8 mouse cellular contexts compared by ENCODE assay signal in genomic region chr12:24707954-24708823, GRCm38 (mm10). TPM values are rescaled to one million over a fixed set of nuclear protein-coding genes. Genes with fewer than 3 reads are reported as not detected.
DNase-seq lines count a peak whose midpoint lies in the region; ATAC-seq lines count a peak whose summit lies in the region.

Gene Rrm2 (plus strand): TSS chr12:24708241.

- peaks cover 21% of the 10 kb centered on the region for H3K4me1 ChIP-seq in hindbrain, embryonic 15.5 days (replicated peaks)

- peak; percentile 89 for ATAC-seq in hindbrain, embryonic 15.5 days (ENCODE audit: low FRiP score, low read depth)

- DNase-seq in T-cell, adult 2 months (ENCODE audit: low spot score): peak; percentile 90
- peak; percentile 91 to 95 for DNase-seq in cerebellum, postnatal 25 days
- peak; percentile 87 to 89 for DNase-seq in frontal cortex, postnatal 36 days (ENCODE audit: low spot score in 2 of 2)
- DNase-seq in left cerebral cortex, adult 11 months (ENCODE audit: low spot score): peak; percentile 85
- DNase-seq in lung, postnatal 36 days: peak; percentile 95
- peak; percentile 98 for DNase-seq in retina, embryonic 14.5 days (ENCODE audit: low spot score)
- peak; percentile 96 for DNase-seq in thymus, postnatal 36 days

- H3K4me3 ChIP-seq in hindbrain, embryonic 15.5 days: peak within 1 kb of the TSS; percentile 93

- peaks cover 9% of the 10 kb centered on the region for H3K27me3 ChIP-seq in hindbrain, embryonic 15.5 days

- peak within 1 kb of the TSS; percentile 93 for H3K4me2 ChIP-seq in hindbrain, embryonic 15.5 days

- WGBS in hindbrain, embryonic 15.5 days: 0% methylated on average over 65 of the region's 83 CpGs

- H3K36me3 ChIP-seq in hindbrain, embryonic 15.5 days: no peaks in the 10 kb centered on the region

- H3K9ac ChIP-seq in hindbrain, embryonic 15.5 days: peak within 1 kb of the TSS; percentile 80

- peak within 1 kb of the TSS; percentile 81 for H3K27ac ChIP-seq in hindbrain, embryonic 15.5 days (replicated peaks)

- no peaks in the 10 kb centered on the region for H3K9me3 ChIP-seq in hindbrain, embryonic 15.5 days

RNA-seq across cellular contexts. Expression of gene Rrm2, which starts in this region (rescaled TPM):
- polyA plus RNA-seq in hindbrain, embryonic 15.5 days (2015; fragmentation: Nextera tagmentation; extraction: Ambion mirVana): 64.0 and 73.5 TPM in 2 replicates

Comparison
In these comparisons a context has a peak if more than half of its experiments do, and no peak if none do; other contexts are left out.
1. Peak in every context shown above with its lines: DNase-seq, ATAC-seq, H3K4me3 ChIP-seq and H3K27ac ChIP-seq.